ENCODE assay signal across 9 mouse cellular contexts in genomic region chr13:73764256-73764775, GRCm38 (mm10). TPM values are rescaled to one million over a fixed set of nuclear protein-coding genes. Genes with fewer than 3 reads are reported as not detected.
DNase-seq lines count a peak whose midpoint lies in the region; ATAC-seq and TF ChIP-seq lines count a peak whose summit lies in the region.
"Had no signal": no experiment of that assay in that cellular context is flagged by ENCODE, and none has a peak within 500 bp of the region (broad histone marks: within the 10 kb centered on the region; RNA-seq: fewer than 3 reads in every experiment).

No protein-coding gene starts in this region.

- no peak for TF ChIP-seq EP300 in liver, embryonic 14.5 days (IDR thresholded peaks at IDR 0.05; ENCODE audit: low read depth)

- peak overlapping the region; percentile 81 for H3K27ac ChIP-seq in gastrocnemius, adult 2 months
- peak overlapping the region; percentile 64 for H3K27ac ChIP-seq in embryonic facial prominence, embryonic 12.5 days
- H3K27ac ChIP-seq in hindbrain, postnatal 0 days: no peak overlapping the region
- H3K27ac ChIP-seq in liver, embryonic 14.5 days: no peak overlapping the region

- intact Hi-C loops in gastrocnemius, adult 2 months (cut with DNase I): no loop called here
- intact Hi-C loops in gastrocnemius, postnatal 36 days (cut with DNase I): no loop called here
- intact Hi-C loops in gastrocnemius, postnatal 14 days (cut with DNase I; ENCODE audit: low total_unique reads): no loop called here

- H3K4me1 ChIP-seq in embryonic facial prominence, embryonic 12.5 days: peaks cover 44% of the 10 kb centered on the region
- H3K4me1 ChIP-seq in hindbrain, postnatal 0 days (ENCODE audit: insufficient read depth, low read length): peaks cover 6% of the 10 kb centered on the region
- peaks cover 0 to 18% of the 10 kb centered on the region in 2 experiments; a peak in 3 of 4 replicates for H3K4me1 ChIP-seq in liver, embryonic 14.5 days (replicated peaks; ENCODE audit: control insufficient read depth in 2 of 2, insufficient read depth in 2 of 2, low read length in 1 of 2)

- peak; percentile 31 for DNase-seq in gastrocnemius, adult 2 months
- DNase-seq in gastrocnemius, postnatal 36 days: no peak
- DNase-seq in hindbrain, postnatal 0 days (ENCODE audit: low spot score): no peak
- DNase-seq in liver, embryonic 14.5 days (ENCODE audit: low read depth in 3 of 3, low spot score in 3 of 3): no peak
- DNase-seq in retina, postnatal 1 day: peak; percentile 35
- DNase-seq in gastrocnemius, postnatal 14 days: no peak

- TF ChIP-seq CTCF in gastrocnemius, adult 2 months (IDR thresholded peaks at IDR 0.05): no peak
- no peak for TF ChIP-seq CTCF in hindbrain, postnatal 0 days (IDR thresholded peaks at IDR 0.05; ENCODE audit: low read depth)
- no peak for TF ChIP-seq CTCF in liver, embryonic 14.5 days (IDR thresholded peaks at IDR 0.05; ENCODE audit: low read depth)

- peak overlapping the region; percentile 88 for H3K4me3 ChIP-seq in gastrocnemius, adult 2 months
- peak overlapping the region; percentile 82 for H3K4me3 ChIP-seq in embryonic facial prominence, embryonic 12.5 days
- H3K4me3 ChIP-seq in hindbrain, postnatal 0 days (ENCODE audit: low read length): peak overlapping the region; percentile 54
- peak overlapping the region; percentile 53 to 63 for H3K4me3 ChIP-seq in liver, embryonic 14.5 days (ENCODE audit: insufficient read depth in 1 of 2, low read depth in 2 of 2, low read length in 2 of 2)

- under 1% methylated on average over 11 of the region's 11 CpGs for WGBS in embryonic facial prominence, embryonic 12.5 days
- 7% methylated on average over 11 of the region's 11 CpGs for WGBS in hindbrain, postnatal 0 days
- whole genome bisulfite sequencing in liver, embryonic 14.5 days (ENCODE audit: insufficient replicate concordance): 9% methylated on average over 11 of the region's 11 CpGs

- H3K9me3 ChIP-seq in embryonic facial prominence, embryonic 12.5 days: no peaks in the 10 kb centered on the region
- no peaks in the 10 kb centered on the region for H3K9me3 ChIP-seq in hindbrain, postnatal 0 days (ENCODE audit: low read length)
- no peaks in the 10 kb centered on the region for H3K9me3 ChIP-seq in liver, embryonic 14.5 days (ENCODE audit: control insufficient read depth, low read length)

- ATAC-seq in embryonic facial prominence, embryonic 12.5 days (ENCODE audit: insufficient number of reproducible peaks, insufficient read depth, low FRiP score, low TSS enrichment): peak; percentile 23; the same call in 1 of the 2 replicates
- ATAC-seq in hindbrain, postnatal 0 days: peak; percentile 19; the same call in 1 of the 2 replicates
- ATAC-seq in liver, embryonic 14.5 days (ENCODE audit: insufficient read depth): no peak
- no peak for ATAC-seq in frontal cortex, adult (ENCODE audit: low TSS enrichment)

- H3K36me3 ChIP-seq in embryonic facial prominence, embryonic 12.5 days: 0 out of 2 replicates have a peak, but pooled peaks cover 6% of the 10 kb centered on the region
- no peaks in the 10 kb centered on the region for H3K36me3 ChIP-seq in hindbrain, postnatal 0 days (ENCODE audit: insufficient read depth, low read length)
- no peaks in the 10 kb centered on the region for H3K36me3 ChIP-seq in liver, embryonic 14.5 days (replicated peaks; ENCODE audit: control insufficient read depth, insufficient read depth, low read depth)

- peak overlapping the region; percentile 81 for H3K9ac ChIP-seq in embryonic facial prominence, embryonic 12.5 days
- peak overlapping the region; percentile 59; the same call in 1 of the 2 replicates for H3K9ac ChIP-seq in hindbrain, postnatal 0 days (replicated peaks; ENCODE audit: low read length)
- H3K9ac ChIP-seq in liver, embryonic 14.5 days (replicated peaks): peak overlapping the region; percentile 60

- H3K4me2 ChIP-seq in embryonic facial prominence, embryonic 12.5 days (replicated peaks): peak overlapping the region; percentile 76
- H3K4me2 ChIP-seq in hindbrain, postnatal 0 days (ENCODE audit: low read depth, low read length): peak overlapping the region; percentile 91
- peak overlapping the region; percentile 62 for H3K4me2 ChIP-seq in liver, embryonic 14.5 days (ENCODE audit: low read depth)

- H3K27me3 ChIP-seq in embryonic facial prominence, embryonic 12.5 days: no peaks in the 10 kb centered on the region
- no peaks in the 10 kb centered on the region for H3K27me3 ChIP-seq in hindbrain, postnatal 0 days (ENCODE audit: insufficient read depth, low read length)
- H3K27me3 ChIP-seq in liver, embryonic 14.5 days (ENCODE audit: control insufficient read depth, insufficient read depth, low read length): no peaks in the 10 kb centered on the region
- H3K27me3 ChIP-seq: Patski had no signal

RNA-seq across cellular contexts. Expression of gene Slc12a7, which starts 31.4 kb away (rescaled TPM):
- total RNA-seq in gastrocnemius, adult 2 months (2021): 1 to 10 TPM; 4.1 to 4.9 TPM
- total RNA-seq in gastrocnemius, postnatal 36 days (2021): 1 to 10 TPM; 4.3 to 5.5 TPM
- 40.1 and 40.6 TPM in 2 replicates for polyA plus RNA-seq in embryonic facial prominence, embryonic 12.5 days (2016; fragmentation: Nextera tagmentation; extraction: Ambion mirVana)
- total RNA-seq in hindbrain, postnatal 0 days (2014; rRNA removed): 7.1 and 11.0 TPM in 2 replicates
- 4.2 and 4.3 TPM in 2 replicates for polyA plus RNA-seq in hindbrain, postnatal 0 days (2015; fragmentation: Nextera tagmentation; extraction: Ambion mirVana)
- polyA plus RNA-seq in liver, embryonic 14.5 days (2012; rRNA removed): 9.2 and 9.9 TPM in 2 replicates
- polyA plus RNA-seq in liver, embryonic 14.5 days (2014; fragmentation: Nextera tagmentation; extraction: Ambion mirVana): 7.8 and 9.8 TPM in 2 replicates
- total RNA-seq in gastrocnemius, postnatal 14 days (2021): 1 to 10 TPM; 4.5 to 5.2 TPM

RNA-seq across cellular contexts. Expression of gene Slc6a19, which starts 59.7 kb away (rescaled TPM):
- not detected for total RNA-seq in gastrocnemius, adult 2 months (2021)
- not detected for total RNA-seq in gastrocnemius, postnatal 36 days (2021)
- 0.06 TPM in 1 of 2 replicates, not detected in the other for polyA plus RNA-seq in embryonic facial prominence, embryonic 12.5 days (2016; fragmentation: Nextera tagmentation; extraction: Ambion mirVana)
- 0.05 and 0.14 TPM in 2 replicates for total RNA-seq in hindbrain, postnatal 0 days (2014; rRNA removed)
- polyA plus RNA-seq in hindbrain, postnatal 0 days (2015; fragmentation: Nextera tagmentation; extraction: Ambion mirVana): 0.34 and 0.51 TPM in 2 replicates
- 1.2 and 1.4 TPM in 2 replicates for polyA plus RNA-seq in liver, embryonic 14.5 days (2012; rRNA removed)
- polyA plus RNA-seq in liver, embryonic 14.5 days (2014; fragmentation: Nextera tagmentation; extraction: Ambion mirVana): 1.0 and 1.2 TPM in 2 replicates
- under 1 TPM in 1 of 2 experiments, not detected in 1; 0.12 TPM for total RNA-seq in gastrocnemius, postnatal 14 days (2021)

Comparison
In these comparisons a context has a peak if more than half of its experiments do, and no peak if none do; other contexts are left out.
1. DNase-seq: peak in gastrocnemius, adult 2 months (single experiment) and retina, postnatal 1 day (single experiment); none in gastrocnemius, postnatal 36 days (0 of 2), hindbrain, postnatal 0 days (single experiment), liver, embryonic 14.5 days (0 of 3) and gastrocnemius, postnatal 14 days (single experiment).
2. H3K27ac ChIP-seq: peak in gastrocnemius, adult 2 months (single experiment) and embryonic facial prominence, embryonic 12.5 days (single experiment); none in hindbrain, postnatal 0 days (single experiment) and liver, embryonic 14.5 days (single experiment).
3. ATAC-seq: peak in embryonic facial prominence, embryonic 12.5 days (single experiment) and hindbrain, postnatal 0 days (single experiment); none in liver, embryonic 14.5 days (single experiment) and frontal cortex, adult (single experiment).
4. Peak in every context shown above with its lines, with median percentiles within 50 percentile points of each other: H3K4me3 ChIP-seq, H3K4me2 ChIP-seq and H3K9ac ChIP-seq.